Mouse (Mus musculus): ENCODE results near the gene Dnm3. TPM values are rescaled to one million over a fixed set of nuclear protein-coding genes. Genes with fewer than 3 reads are reported as not detected.

Gene Dnm3
- total RNA-seq (2012; rRNA removed) (not detected in 2 replicates), polyA plus RNA-seq (2012; ENCODE audit: insufficient read depth in 1 of 2, insufficient read length in 2 of 2, low read depth in 1 of 2, low replicate concordance in 2 of 2, missing spikeins in 1 of 2) (not detected)

- no peaks in the 10 kb centered on the region for H3K36me3 ChIP-seq (ENCODE audit: control insufficient read depth in 1 of 2, insufficient read depth in 2 of 2, low read length in 2 of 2)
- no peak within 1 kb of the TSS for H3K4me3 ChIP-seq (ENCODE audit: control insufficient read depth in 1 of 2, insufficient read depth in 1 of 2, low read depth in 2 of 2, low read length in 2 of 2)
- TF ChIP-seq EP300 (IDR thresholded peaks at IDR 0.05; ENCODE audit: low read depth in 1 of 2, low read length in 2 of 2) (no peak), HCFC1 (IDR thresholded peaks at IDR 0.05; ENCODE audit: low read depth, low read length) (no peak), CHD2 (IDR thresholded peaks at IDR 0.05; ENCODE audit: low read length) (no peak), POLR2AphosphoS5 (IDR thresholded peaks at IDR 0.05; ENCODE audit: borderline replicate concordance, low read depth, low read length) (no peak), POLR2AphosphoS2 (IDR thresholded peaks at IDR 0.05; ENCODE audit: low read length) (no peak), KAT2A (conservative IDR thresholded peaks at IDR 0.05; ENCODE audit: low read depth, low read length) (no peak), NRF1 (IDR thresholded peaks at IDR 0.05; ENCODE audit: insufficient read depth, low read depth, low read length, poor library complexity, severe bottlenecking) (no peak), USF2 (IDR thresholded peaks at IDR 0.05; ENCODE audit: borderline replicate concordance in 1 of 2, insufficient read depth in 1 of 2, low read depth in 1 of 2, low read length in 2 of 2) (no peak), MXI1 (IDR thresholded peaks at IDR 0.05; ENCODE audit: low read depth, low read length) (no peak), MAFK (IDR thresholded peaks at IDR 0.05; ENCODE audit: borderline replicate concordance, low read depth, low read length) (no peak), TBP (IDR thresholded peaks at IDR 0.05; ENCODE audit: low read depth, low read length) (no peak), RCOR1 (IDR thresholded peaks at IDR 0.05; ENCODE audit: low read depth, low read length) (no peak), USF1 (IDR thresholded peaks at IDR 0.05; ENCODE audit: low read depth, low read length) (no peak), MYB (IDR thresholded peaks at IDR 0.05; ENCODE audit: low read depth, low read length) (no peak), GABPA (IDR thresholded peaks at IDR 0.05; ENCODE audit: low read depth, low read length) (no peak), SIN3A (IDR thresholded peaks at IDR 0.05; ENCODE audit: low read length) (no peak), GATA1 (IDR thresholded peaks at IDR 0.05; ENCODE audit: low read depth, low read length) (no peak), SMC3 (IDR thresholded peaks at IDR 0.05; ENCODE audit: low read depth, low read length) (no peak)
- no peaks in the 10 kb centered on the region for H3K79me2 ChIP-seq (ENCODE audit: control insufficient read depth, insufficient read depth, low read length, poor library complexity)
- no peak within 1 kb of the TSS for H3K9ac ChIP-seq (ENCODE audit: control insufficient read depth, low read depth, low read length, poor library complexity, severe bottlenecking)
- no peaks in the 10 kb centered on the region for H3K9me3 ChIP-seq (replicated peaks; ENCODE audit: insufficient read depth, low read length)
- no peak within 1 kb of the TSS for H3K27ac ChIP-seq (ENCODE audit: control insufficient read depth, low read depth, low read length)
- no peak for DNase-seq (ENCODE audit: low read depth, low spot score)
- H3K4me1 ChIP-seq (ENCODE audit: control insufficient read depth in 1 of 2, insufficient read depth in 2 of 2, low read length in 2 of 2) = no peaks in the 10 kb centered on the region
- H3K27me3 ChIP-seq (ENCODE audit: control insufficient read depth in 1 of 2, insufficient read depth in 2 of 2, low read length in 2 of 2) = peaks cover 0 to 2% of the 10 kb centered on the region in 2 experiments; a peak in 2 of 4 replicates
Measured at GRCm38 (mm10) chr1:162477246-162478209, at the start of gene Dnm3. Gene Dnm3 (minus strand): TSS chr1:162478034.

GRCm38 (mm10) chr1:162515116-162515515, 37.3 kb upstream of the Dnm3 start:
- TF ChIP-seq ZKSCAN1 (IDR thresholded peaks at IDR 0.05; ENCODE audit: low read depth, low read length) (no peak), GABPA (IDR thresholded peaks at IDR 0.05; ENCODE audit: low read depth, low read length) (no peak), MAZ (IDR thresholded peaks at IDR 0.05; ENCODE audit: low read depth, low read length) (no peak), KAT2A (conservative IDR thresholded peaks at IDR 0.05; ENCODE audit: low read depth, low read length) (no peak), TBP (IDR thresholded peaks at IDR 0.05; ENCODE audit: low read depth, low read length) (no peak), CHD2 (IDR thresholded peaks at IDR 0.05; ENCODE audit: low read length) (no peak), MEF2A (IDR thresholded peaks at IDR 0.05; ENCODE audit: extremely low read depth, insufficient replicate concordance, low read depth, low read length, poor library complexity, severe bottlenecking) (no peak), JUND (IDR thresholded peaks at IDR 0.05; ENCODE audit: low read depth, low read length) (no peak), BHLHE40 (IDR thresholded peaks at IDR 0.05; ENCODE audit: borderline replicate concordance, low read depth, low read length) (no peak), ZMIZ1 (IDR thresholded peaks at IDR 0.05; ENCODE audit: low read depth, low read length) (no peak), NRF1 (IDR thresholded peaks at IDR 0.05; ENCODE audit: insufficient read depth, low read depth, low read length, poor library complexity, severe bottlenecking) (no peak), EP300 (IDR thresholded peaks at IDR 0.05; ENCODE audit: low read depth in 1 of 2, low read length in 2 of 2) (no peak), POLR2A (IDR thresholded peaks at IDR 0.05; ENCODE audit: control insufficient read depth in 1 of 2, insufficient read depth in 1 of 2, low read depth in 1 of 2, low read length in 2 of 2, poor library complexity in 1 of 2) (no peak), SMC3 (IDR thresholded peaks at IDR 0.05; ENCODE audit: low read depth, low read length) (no peak), MYC (IDR thresholded peaks at IDR 0.05; ENCODE audit: low read depth, low read length) (no peak), POLR2AphosphoS2 (IDR thresholded peaks at IDR 0.05; ENCODE audit: low read length) (no peak), ELF1 (IDR thresholded peaks at IDR 0.05; ENCODE audit: low read depth, low read length) (no peak)
- Histone ChIP-seq H3K27ac (ENCODE audit: control insufficient read depth, low read depth, low read length) (no peak overlapping the region), H3K9me3 (replicated peaks; ENCODE audit: insufficient read depth, low read length) (no peaks in the 10 kb centered on the region), H3K4me1 (ENCODE audit: control insufficient read depth in 1 of 2, insufficient read depth in 2 of 2, low read length in 2 of 2) (peaks cover 0 to 4% of the 10 kb centered on the region in 2 experiments; a peak in 3 of 4 replicates), H3K36me3 (ENCODE audit: control insufficient read depth in 1 of 2, insufficient read depth in 2 of 2, low read length in 2 of 2) (peaks cover 0 to 3% of the 10 kb centered on the region in 2 experiments; a peak in 2 of 4 replicates), H3K27me3 (ENCODE audit: control insufficient read depth in 1 of 2, insufficient read depth in 2 of 2, low read length in 2 of 2) (no peaks in the 10 kb centered on the region), H3K4me3 (ENCODE audit: control insufficient read depth in 1 of 2, insufficient read depth in 1 of 2, low read depth in 2 of 2, low read length in 2 of 2) (no peak overlapping the region), H3K9ac (ENCODE audit: control insufficient read depth, low read depth, low read length, poor library complexity, severe bottlenecking) (no peak overlapping the region), H3K79me2 (ENCODE audit: control insufficient read depth, insufficient read depth, low read length, poor library complexity) (no peaks in the 10 kb centered on the region)
- DNase-seq (ENCODE audit: low read depth, low spot score) = no peak
